Mouse (Mus musculus) hindbrain, embryonic 10.5 days (tissue): Measurements from ENCODE around the gene Cd200r4. TPM values are rescaled to one million over a fixed set of nuclear protein-coding genes. Genes with fewer than 3 reads are reported as not detected.

Experiments used
- polyA plus RNA-seq: library from polyadenylated mRNA; unstranded; fragments of >200 nt; fragmentation: Nextera tagmentation; extraction: Ambion mirVana; gene quantifications from 2 replicates; pipeline ENCODE4 v1.2.1, GENCODE M21; 2016

Gene Cd200r4
- polyA plus RNA-seq, 1 experiment from 2014 or later, result not detected

Other genes starting within 250 kb of the Cd200r4 start
- 8.8 and 14.9 TPM in 2 replicates for gene Nepro, start 87.4 kb upstream of the Cd200r4 start, polyA plus RNA-seq
- gene Gtpbp8, start 65.4 kb upstream of the Cd200r4 start, polyA plus RNA-seq, result 27.7 and 30.5 TPM in 2 replicates
- gene Cd200r1, start 46.0 kb upstream of the Cd200r4 start, polyA plus RNA-seq, result 0.50 and 0.78 TPM in 2 replicates
- gene Cd200r2, start 55.4 kb downstream of the Cd200r4 start, polyA plus RNA-seq, result not detected in 2 replicates
- gene Cd200r3, start 131.9 kb downstream of the Cd200r4 start, polyA plus RNA-seq, result not detected in 2 replicates